Mouse (Mus musculus): Measurements from ENCODE around the gene Ipp.

Gene Ipp

GRCm38 (mm10) chr4:116558151-116558882 lies 51.0 kb downstream of the Ipp start:
- DNase-seq, result peak in 1 of 2 experiments; percentile 6

Data from cerebellum, postnatal 10 days (tissue).